Mouse (Mus musculus): ENCODE results near the gene Pkn3.

DNA sequence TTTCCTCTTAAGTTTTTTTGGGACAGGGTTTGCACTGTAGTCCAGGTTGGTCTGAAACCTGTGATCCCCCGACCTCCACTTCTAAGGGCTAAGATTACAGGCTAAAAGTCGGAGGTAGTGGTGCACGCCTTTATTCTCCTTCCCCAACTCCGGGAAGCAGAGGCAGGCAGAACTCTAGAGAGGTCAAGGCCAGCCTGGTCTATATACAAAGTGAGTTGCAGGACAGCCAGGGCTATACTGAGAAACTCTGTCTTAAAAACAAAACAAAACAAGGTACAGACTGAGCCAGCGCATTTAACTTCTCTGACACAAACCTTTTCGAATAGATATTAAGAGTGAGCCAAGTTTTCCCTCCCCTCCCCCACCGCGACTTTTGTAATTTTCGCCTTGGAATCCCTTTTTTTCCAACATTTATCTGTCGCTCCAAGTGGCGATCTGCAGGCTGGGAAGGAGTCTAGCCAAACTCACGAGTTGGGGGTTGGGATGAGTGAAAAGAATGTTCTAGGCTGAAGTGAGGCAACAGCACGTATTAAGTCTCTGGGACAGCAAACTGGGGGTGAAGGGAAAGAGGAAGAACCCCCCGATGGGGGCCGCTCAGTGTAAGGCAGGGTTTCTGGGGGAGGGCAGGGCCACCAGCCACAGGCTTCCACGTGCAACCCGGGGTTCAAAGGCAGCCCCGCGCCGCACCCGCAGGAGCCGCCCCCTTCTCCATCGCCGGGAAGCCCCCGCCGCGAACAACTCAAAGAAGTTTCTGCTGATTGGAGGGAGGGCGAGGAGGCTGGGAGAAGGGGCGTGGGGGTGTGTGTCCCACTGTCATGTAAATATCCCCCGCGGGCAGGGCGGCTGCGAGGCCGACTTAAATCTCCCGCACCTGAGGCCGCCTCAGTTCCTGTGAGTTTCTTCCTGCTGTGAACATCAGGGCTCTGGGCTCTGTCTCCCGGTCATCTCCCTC is 16.0 kb upstream of the Pkn3 start:
- TF ChIP-seq GATA1 (IDR thresholded peaks at IDR 0.05; ENCODE audit: low read length), result no peak
- no peak for TF ChIP-seq TAL1 (IDR thresholded peaks at IDR 0.05; ENCODE audit: low read length)
